Mouse (Mus musculus): ENCODE data around the gene Tbx2. TPM values are rescaled to one million over a fixed set of nuclear protein-coding genes. Genes with fewer than 3 reads are reported as not detected.

The Tbx2 gene
- polyA plus RNA-seq, 1 experiment from 2014 or later = 40.9 TPM

DNA sequence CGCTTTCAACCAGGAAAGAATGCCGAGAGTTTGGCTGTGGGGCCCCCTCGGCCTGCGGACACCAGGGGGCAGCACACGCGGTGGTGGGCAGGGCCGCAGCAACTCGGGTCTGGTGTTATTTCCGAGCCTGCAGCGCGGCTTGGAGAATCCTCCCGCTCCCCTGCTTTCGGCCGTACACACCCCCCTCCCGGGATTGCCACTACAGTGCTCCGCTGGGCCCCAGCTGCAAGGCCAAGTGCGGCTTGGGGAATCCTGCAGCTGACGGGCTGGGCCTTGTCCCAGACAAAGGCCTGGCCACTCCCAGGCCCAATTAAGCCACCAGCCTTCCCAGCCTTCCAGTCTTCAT is 11.0 kb downstream of the Tbx2 start:
- Histone ChIP-seq H3K4me2 (peak overlapping the region; percentile 87), H3K27ac (peak overlapping the region; percentile 97), H3K27me3 (peaks cover 31% of the 10 kb centered on the region), H3K9ac (peak overlapping the region; percentile 74), H3K9me3 (no peaks in the 10 kb centered on the region), H3K36me3 (no peaks in the 10 kb centered on the region), H3K4me3 (peak overlapping the region; percentile 64), H3K4me1 (peaks cover 44% of the 10 kb centered on the region)
- ATAC-seq (ENCODE audit: borderline replicate concordance, extremely low read depth, low FRiP score, low TSS enrichment) = peak; percentile 23
- WGBS = under 1% methylated on average over 18 of the region's 18 CpGs

DNA sequence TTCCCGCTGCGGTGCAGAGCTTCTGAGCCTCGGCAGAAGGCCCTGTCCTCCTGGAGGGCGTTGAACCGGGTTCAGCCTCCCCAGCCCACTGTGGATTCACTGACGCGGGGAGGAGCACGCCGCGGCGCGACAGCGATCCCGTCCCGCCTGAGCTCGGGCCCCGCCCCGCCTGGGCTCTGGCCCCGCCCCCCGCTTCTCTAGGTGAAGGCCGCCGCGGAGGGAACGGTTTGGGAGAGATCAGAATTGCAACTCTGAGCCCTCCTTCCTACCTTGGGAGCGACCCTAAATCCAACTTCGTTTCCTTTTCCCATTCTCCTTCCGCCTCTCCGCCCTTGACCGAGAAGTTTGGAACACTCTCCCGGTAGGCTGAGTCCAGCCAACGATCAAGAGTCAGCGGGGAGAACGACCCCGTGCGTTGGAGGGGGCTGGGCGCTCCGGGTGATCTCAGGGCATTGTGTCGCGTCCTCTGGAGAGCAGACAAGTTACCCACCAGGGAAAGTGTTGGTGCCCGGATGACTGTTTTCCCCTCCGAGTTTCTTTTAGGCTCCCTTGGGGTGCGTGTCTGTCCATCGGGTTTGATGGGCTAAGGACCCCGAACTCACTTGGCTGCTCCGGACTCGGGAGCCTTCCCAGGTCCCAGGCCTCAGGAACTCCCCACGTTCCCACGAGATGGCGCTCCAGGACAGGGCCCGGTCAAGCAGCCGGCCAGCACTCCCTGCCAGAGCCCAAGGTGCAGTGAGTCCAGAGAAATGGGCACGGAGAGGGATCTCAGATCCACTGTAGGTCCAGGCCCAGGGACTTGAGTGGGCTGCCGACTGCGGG is 12.0 kb downstream of the Tbx2 start:
- under 1% methylated on average over 54 of the region's 54 CpGs for WGBS
- peaks cover 25% of the 10 kb centered on the region for H3K27me3 ChIP-seq

DNA sequence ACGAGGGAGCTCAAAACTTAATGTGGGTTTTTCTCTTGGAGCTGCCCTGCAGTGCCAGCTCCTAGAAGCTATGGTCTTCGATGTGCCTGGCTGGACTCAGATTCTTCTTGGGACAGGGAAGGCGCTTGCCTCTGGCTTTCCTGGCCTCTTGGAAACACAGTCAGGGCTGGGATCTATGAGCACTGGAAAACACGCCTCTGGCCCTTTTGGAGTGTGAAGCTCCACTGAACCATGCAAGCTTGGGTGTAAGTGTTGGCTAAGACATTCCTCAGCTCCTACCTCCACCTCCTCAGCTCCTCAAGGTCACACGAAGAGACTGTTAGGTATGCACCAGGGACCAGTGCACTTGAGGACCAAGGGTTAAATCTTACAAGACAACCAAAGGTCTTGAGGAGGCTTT is 12.6 kb downstream of the Tbx2 start:
- Histone ChIP-seq H3K9ac (peak overlapping the region; percentile 74), H3K9me3 (no peaks in the 10 kb centered on the region), H3K27me3 (peaks cover 18% of the 10 kb centered on the region), H3K4me2 (peak overlapping the region; percentile 87), H3K4me1 (peaks cover 51% of the 10 kb centered on the region), H3K4me3 (peak overlapping the region; percentile 64), H3K36me3 (no peaks in the 10 kb centered on the region), H3K27ac (peak overlapping the region; percentile 97)
- 29% methylated on average over 5 of the region's 5 CpGs for WGBS
- ATAC-seq (ENCODE audit: borderline replicate concordance, extremely low read depth, low FRiP score, low TSS enrichment) = no peak

More for the DNA sequence above, 12.0 kb downstream of the Tbx2 start:
- ATAC-seq (ENCODE audit: borderline replicate concordance, extremely low read depth, low FRiP score, low TSS enrichment) = peak; percentile 69
- peak overlapping the region; percentile 87 for H3K4me2 ChIP-seq
- H3K9me3 ChIP-seq = no peaks in the 10 kb centered on the region
- H3K9ac ChIP-seq = peak overlapping the region; percentile 74
- no peaks in the 10 kb centered on the region for H3K36me3 ChIP-seq
- H3K4me3 ChIP-seq = peak overlapping the region; percentile 64
- H3K4me1 ChIP-seq = peaks cover 51% of the 10 kb centered on the region
- H3K27ac ChIP-seq = peak overlapping the region; percentile 97

DNA sequence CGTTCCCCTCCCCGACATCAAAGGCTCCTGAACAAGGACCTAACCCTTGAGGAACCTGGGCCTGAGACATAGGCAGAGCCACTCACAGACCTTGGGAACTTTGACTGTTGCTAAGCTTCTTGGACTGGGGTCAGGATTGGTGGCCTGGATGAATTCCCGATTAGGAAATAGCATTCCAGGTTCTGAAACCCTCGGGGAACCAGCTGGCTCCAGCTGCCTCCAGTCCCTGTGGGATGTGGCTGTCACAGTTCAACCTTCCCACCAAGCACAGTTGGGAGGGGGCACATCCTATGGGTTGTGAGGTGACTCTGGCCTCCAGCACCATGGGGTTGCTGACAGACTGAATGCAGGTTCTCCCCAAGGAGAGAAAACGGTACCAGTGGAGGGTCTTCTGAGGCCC is 13.6 kb downstream of the Tbx2 start:
- Histone ChIP-seq H3K4me2 (0 out of 2 replicates have a peak overlapping the region, but pooled peaks have one; percentile 87), H3K27me3 (peaks cover 9% of the 10 kb centered on the region), H3K4me1 (peaks cover 52% of the 10 kb centered on the region), H3K9me3 (no peaks in the 10 kb centered on the region), H3K27ac (peak overlapping the region; percentile 97), H3K9ac (no peak overlapping the region), H3K4me3 (no peak overlapping the region), H3K36me3 (no peaks in the 10 kb centered on the region)
- 21% methylated on average over 5 of the region's 5 CpGs for WGBS
- peak; percentile 55 for ATAC-seq (ENCODE audit: borderline replicate concordance, extremely low read depth, low FRiP score, low TSS enrichment)

DNA sequence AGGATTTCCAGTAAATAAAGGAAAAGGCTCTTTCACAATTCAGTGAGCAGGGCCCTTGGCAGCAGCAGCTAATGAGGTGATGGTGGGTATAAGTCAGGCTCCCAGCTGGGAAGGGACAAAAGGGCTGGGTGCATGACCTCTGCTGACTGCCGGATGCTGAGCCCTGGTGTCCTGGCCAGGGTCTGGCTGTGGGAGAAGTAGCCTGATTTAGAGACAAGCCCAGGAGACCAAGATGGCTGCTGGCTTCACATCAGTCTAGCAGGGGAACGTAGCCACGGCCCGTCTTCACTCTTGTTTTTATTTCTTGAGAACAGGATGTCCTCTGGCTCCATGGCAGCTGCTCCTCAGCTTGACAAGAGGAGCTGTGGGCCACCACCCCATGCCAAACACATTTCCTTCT is 14.2 kb downstream of the Tbx2 start:
- Histone ChIP-seq H3K27me3 (peaks cover 4% of the 10 kb centered on the region; the same call in 1 of the 2 replicates), H3K4me1 (peaks cover 51% of the 10 kb centered on the region), H3K27ac (peak overlapping the region; percentile 97), H3K4me2 (0 out of 2 replicates have a peak overlapping the region, but pooled peaks have one; percentile 14), H3K4me3 (no peak overlapping the region), H3K9ac (no peak overlapping the region), H3K36me3 (no peaks in the 10 kb centered on the region), H3K9me3 (no peaks in the 10 kb centered on the region)
- ATAC-seq (ENCODE audit: borderline replicate concordance, extremely low read depth, low FRiP score, low TSS enrichment) = peak; percentile 61
- 40% methylated on average over 4 of the region's 4 CpGs for WGBS

DNA sequence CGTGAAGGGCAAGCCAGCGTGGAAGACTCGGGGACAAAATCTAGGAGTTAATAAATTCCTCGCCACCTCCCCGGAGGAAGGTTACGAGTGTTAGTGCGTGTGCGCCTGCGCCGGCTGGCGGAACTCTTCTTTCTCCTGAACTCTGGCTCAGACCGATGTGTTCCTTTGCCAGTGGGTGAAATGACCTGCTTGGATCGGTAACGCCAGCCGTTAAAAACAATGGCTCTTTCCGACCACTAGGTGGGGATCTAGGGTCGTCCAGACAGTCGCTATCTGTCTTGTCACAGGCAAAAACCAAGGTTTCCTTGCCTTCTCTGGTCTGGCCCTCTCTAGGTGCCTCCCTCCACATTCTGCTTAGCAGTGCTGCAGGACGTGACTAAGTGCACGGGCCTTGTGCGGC is 16.7 kb downstream of the Tbx2 start:
- Histone ChIP-seq H3K9ac (no peak overlapping the region), H3K4me3 (peak overlapping the region; percentile 22), H3K36me3 (no peaks in the 10 kb centered on the region), H3K27me3 (no peaks in the 10 kb centered on the region), H3K4me1 (peaks cover 34% of the 10 kb centered on the region), H3K27ac (peak overlapping the region; percentile 48), H3K4me2 (peak overlapping the region; percentile 53), H3K9me3 (no peaks in the 10 kb centered on the region)
- 2% methylated on average over 21 of the region's 21 CpGs for WGBS
- peak; percentile 8; the same call in 1 of the 2 replicates for ATAC-seq (ENCODE audit: borderline replicate concordance, extremely low read depth, low FRiP score, low TSS enrichment)

DNA sequence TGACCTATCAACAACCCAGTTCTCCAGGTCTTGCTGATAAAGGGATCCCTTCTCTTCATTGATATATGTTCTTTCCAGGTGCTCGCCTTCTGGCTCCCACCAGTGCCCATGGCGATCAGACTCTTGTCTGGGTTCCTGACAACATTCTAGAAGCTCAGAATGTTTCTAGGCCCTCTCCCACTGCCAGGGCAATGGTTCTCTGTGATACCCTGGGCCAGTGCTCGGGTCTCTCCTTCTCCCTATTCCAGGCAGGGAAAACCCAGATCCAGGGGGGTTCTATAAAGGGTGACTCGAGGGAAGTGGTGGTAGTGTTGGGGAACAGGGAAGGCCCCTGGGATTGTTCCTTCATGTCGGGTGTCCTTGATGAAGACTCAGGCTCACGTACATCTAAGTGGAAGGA is 17.9 kb downstream of the Tbx2 start, which contains the start of gene Gm11444:
Gene Gm11444 (minus strand): TSS at position 101 of the 400 bp plus-strand sequence.
- Histone ChIP-seq H3K4me1 (peaks cover 26% of the 10 kb centered on the region), H3K27me3 (no peaks in the 10 kb centered on the region), H3K36me3 (no peaks in the 10 kb centered on the region), H3K9ac (no peak within 1 kb of the TSS), H3K4me2 (peak within 1 kb of the TSS; percentile 53; the same call in 1 of the 2 replicates), H3K4me3 (no peak within 1 kb of the TSS; the same call in 1 of the 2 replicates), H3K27ac (no peak within 1 kb of the TSS), H3K9me3 (no peaks in the 10 kb centered on the region)
- ATAC-seq (ENCODE audit: borderline replicate concordance, extremely low read depth, low FRiP score, low TSS enrichment) = no peak
- 82% methylated on average over 6 of the region's 6 CpGs for WGBS

DNA sequence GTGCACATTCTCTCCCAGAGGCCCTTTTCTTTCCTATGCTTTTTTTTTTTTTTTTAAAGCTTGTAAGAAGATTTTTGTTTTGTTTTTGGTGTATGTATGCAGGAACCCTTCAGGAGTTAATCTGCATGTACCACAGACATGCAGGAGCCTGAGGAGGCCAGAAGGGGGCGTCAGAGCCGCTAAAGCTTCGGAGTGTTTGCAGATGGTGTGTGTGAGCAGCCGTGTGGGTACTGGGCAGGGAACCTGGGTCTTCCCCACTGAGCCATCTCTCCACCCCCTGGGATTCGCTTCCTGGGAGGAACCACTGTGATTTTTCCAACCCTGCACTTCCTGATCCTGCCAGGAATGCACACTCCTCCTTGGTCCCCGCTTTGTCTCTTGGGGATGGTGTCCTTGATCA is 18.4 kb downstream of the Tbx2 start:
- no peak for ATAC-seq (ENCODE audit: borderline replicate concordance, extremely low read depth, low FRiP score, low TSS enrichment)
- 32% methylated on average over 6 of the region's 6 CpGs for WGBS
- peaks cover 25% of the 10 kb centered on the region for H3K4me1 ChIP-seq
- no peak overlapping the region for H3K9ac ChIP-seq
- H3K4me3 ChIP-seq = no peak overlapping the region
- H3K36me3 ChIP-seq = no peaks in the 10 kb centered on the region
- H3K27ac ChIP-seq = no peak overlapping the region
- no peak overlapping the region for H3K4me2 ChIP-seq
- H3K27me3 ChIP-seq = no peaks in the 10 kb centered on the region
- no peaks in the 10 kb centered on the region for H3K9me3 ChIP-seq

DNA sequence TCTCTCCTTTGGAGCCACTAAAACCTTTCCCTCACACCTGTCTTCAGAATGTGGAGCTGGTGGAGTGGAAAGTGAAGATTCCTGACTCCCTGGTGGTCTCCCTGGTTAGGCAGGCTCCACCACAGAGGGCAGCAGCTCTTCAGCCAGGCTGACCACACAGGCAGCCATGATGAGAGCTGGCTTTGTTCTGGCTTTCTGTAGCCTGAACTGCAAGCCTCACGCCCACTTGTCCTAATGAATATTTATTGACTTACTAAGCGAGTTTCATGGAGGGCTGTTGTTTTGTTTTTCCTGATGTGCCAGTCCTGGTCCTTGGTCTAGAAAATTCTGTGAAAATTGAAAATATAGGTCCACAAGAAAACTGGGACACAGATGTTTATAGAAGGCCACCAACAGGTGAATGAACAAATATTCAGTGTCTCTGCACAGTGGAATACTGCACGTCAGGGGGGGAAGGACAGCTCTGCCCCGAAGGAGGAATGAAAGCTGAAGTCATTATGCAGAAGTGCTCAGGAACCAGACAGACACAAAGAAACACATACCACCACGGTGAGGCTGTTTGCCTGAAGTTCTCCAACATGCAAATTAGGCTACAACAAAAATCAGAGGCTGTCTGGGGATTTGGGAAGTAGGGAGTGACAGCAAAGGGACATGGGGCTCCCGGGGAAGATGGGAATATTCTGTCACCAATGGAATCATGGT is 25.8 kb downstream of the Tbx2 start:
- Histone ChIP-seq H3K4me2 (no peak overlapping the region), H3K4me1 (no peaks in the 10 kb centered on the region), H3K4me3 (no peak overlapping the region), H3K9ac (no peak overlapping the region), H3K9me3 (no peaks in the 10 kb centered on the region), H3K27ac (no peak overlapping the region), H3K27me3 (no peaks in the 10 kb centered on the region), H3K36me3 (no peaks in the 10 kb centered on the region)
- ATAC-seq (ENCODE audit: borderline replicate concordance, extremely low read depth, low FRiP score, low TSS enrichment) = no peak
- 35% methylated on average over 6 of the region's 6 CpGs for WGBS

DNA sequence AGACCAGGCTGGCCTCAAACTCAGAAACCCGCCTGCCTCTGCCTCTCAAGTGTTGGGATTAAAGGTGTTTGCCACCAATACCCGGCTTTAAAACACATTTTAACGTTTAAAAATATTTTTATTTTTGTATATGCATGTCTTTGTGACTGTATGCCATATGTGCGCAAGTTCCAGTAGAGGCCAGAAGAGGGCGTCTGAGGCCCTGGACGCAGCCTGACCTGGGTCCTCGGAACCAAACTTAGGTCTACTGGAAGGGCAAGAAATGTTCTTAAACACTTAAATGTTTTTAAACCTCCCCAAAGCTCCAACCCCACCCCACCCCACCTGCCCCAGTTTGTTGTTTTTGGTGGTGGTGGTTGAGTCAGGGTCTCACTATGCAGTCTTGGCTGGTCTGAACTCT is 32.0 kb downstream of the Tbx2 start:
- H3K27me3 ChIP-seq = no peaks in the 10 kb centered on the region
- 40% methylated on average over 7 of the region's 7 CpGs for WGBS
- no peak overlapping the region for H3K27ac ChIP-seq
- no peak for ATAC-seq (ENCODE audit: borderline replicate concordance, extremely low read depth, low FRiP score, low TSS enrichment)
- H3K4me2 ChIP-seq = no peak overlapping the region
- no peak overlapping the region for H3K9ac ChIP-seq
- H3K9me3 ChIP-seq = no peaks in the 10 kb centered on the region
- no peak overlapping the region for H3K4me3 ChIP-seq
- no peaks in the 10 kb centered on the region for H3K36me3 ChIP-seq
- no peaks in the 10 kb centered on the region for H3K4me1 ChIP-seq

DNA sequence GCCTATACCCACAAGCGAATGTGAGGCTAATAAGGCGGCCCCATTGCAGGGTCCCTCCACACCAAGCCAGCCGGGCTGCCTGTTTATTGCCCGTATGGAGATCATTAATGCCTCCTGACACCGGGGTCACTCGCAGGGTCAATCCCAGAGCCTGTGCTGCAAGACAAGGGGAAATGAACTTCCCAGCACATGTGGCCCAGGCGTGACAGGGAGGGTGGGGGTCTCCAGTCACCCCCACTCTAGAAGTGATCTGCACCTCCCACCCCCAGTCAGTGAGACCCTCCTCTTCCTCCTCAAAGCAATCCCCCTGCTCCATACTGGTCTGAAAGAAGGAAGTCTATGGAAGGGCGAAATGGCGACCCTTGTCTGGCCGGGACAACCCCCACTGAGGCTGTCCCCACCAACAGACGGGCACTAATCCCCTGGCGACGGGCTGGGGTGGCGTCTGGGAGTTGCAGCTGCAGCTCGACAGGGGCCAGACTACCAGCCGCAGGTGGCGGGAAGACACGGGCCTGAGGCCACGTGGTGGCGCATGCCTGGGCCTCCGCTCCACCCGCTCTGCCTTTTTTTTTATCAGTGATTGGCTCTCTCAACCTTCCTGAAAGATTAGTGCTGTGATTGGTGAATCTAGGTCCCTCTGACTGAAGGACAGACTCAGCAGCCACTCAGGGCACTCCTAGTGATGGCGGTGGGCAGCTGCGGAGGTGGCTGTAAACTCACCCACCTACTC is 43.9 kb downstream of the Tbx2 start:
- no peak for ATAC-seq (ENCODE audit: borderline replicate concordance, extremely low read depth, low FRiP score, low TSS enrichment)
- Histone ChIP-seq H3K9ac (no peak overlapping the region), H3K27ac (no peak overlapping the region), H3K4me3 (no peak overlapping the region), H3K36me3 (no peaks in the 10 kb centered on the region), H3K4me2 (no peak overlapping the region), H3K4me1 (no peaks in the 10 kb centered on the region), H3K27me3 (no peaks in the 10 kb centered on the region), H3K9me3 (no peaks in the 10 kb centered on the region)
- 65% methylated on average over 24 of the region's 24 CpGs for whole genome bisulfite sequencing
